Mouse (Mus musculus) cerebellum, postnatal 4 days (tissue): ENCODE measurements around the gene Arl5a.

Source experiments
- DNase-seq, 2 experiments: peaks; one replicate each; pipeline ENCODE4 v3.0.0; 2022; ENCODE audit warnings: low spot score in 2 of 2, mixed read lengths in 1 of 2

Gene Arl5a

DNA sequence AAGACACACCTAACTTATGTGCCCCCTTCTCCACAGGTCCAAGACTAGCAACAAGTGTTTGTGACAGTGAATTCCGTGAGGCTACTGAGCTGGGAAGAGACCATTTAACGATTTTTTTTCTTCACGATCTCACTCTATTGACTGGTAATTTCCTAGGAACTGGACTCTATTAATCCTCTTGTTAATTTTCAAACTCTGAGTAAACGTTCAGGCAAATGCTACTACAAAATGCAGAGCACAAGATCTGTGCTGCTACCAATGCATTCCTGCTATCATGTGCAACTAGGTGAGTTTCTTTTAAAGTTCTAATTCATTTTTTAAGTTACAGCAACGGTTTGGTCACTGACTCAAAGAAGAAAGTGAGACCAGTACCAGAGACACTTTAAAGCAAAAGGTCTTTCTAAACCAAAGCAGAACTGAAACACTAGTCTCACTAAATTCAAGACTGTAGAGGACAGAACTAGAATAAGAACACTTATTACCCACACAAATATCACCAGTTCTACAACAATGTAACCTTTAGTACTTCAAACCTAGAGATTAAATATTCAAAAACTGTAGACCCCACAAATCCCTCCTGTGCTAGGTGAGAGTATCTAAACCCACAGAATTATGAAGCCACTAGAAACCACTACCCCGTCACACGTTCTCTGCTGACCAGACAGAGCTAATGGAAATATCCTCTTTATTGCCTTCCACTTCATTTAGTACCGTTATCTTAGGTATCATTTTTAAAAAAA, 1.7 kb downstream of the Arl5a start:
- DNase-seq, result no peak

- DNase-seq, result no peak
These were observed 3.5 kb downstream of the Arl5a start for GRCm38 (mm10) chr2:52421197-52421596.

GRCm38 (mm10) chr2:52420001-52420710, 4.5 kb downstream of the Arl5a start:
- DNase-seq, result no peak

- DNase-seq, result no peak
These were observed 5.4 kb downstream of the Arl5a start for GRCm38 (mm10) chr2:52419295-52419694.

- no peak for DNase-seq
These were observed 12.1 kb downstream of the Arl5a start for GRCm38 (mm10) chr2:52412524-52413037.

- no peak for DNase-seq
These were observed 18.2 kb downstream of the Arl5a start for GRCm38 (mm10) chr2:52406480-52406879.

DNA sequence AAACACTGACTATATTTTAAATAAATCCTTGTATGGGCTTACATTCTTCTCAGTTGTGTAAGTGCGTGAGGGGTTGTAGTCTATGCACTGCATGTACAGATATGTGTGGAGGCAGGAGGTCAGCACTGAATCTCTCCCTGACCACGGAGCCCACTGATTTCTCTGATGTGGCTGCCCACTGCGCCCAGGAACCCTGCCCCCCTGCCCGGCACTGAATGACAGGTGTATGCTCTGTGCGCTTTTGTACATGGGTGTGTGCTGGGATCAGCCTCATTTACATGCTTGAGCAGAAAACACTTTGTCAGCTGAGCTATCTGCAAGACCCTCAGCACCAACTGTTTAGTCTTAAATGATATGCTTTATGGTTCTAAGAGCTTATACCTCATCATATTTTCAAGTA, 19.5 kb downstream of the Arl5a start:
- no peak for DNase-seq

- no peak for DNase-seq
These were observed 30.2 kb downstream of the Arl5a start for GRCm38 (mm10) chr2:52394529-52394928.

- no peak for DNase-seq
These were observed 34.2 kb downstream of the Arl5a start for GRCm38 (mm10) chr2:52390415-52390975.

DNA sequence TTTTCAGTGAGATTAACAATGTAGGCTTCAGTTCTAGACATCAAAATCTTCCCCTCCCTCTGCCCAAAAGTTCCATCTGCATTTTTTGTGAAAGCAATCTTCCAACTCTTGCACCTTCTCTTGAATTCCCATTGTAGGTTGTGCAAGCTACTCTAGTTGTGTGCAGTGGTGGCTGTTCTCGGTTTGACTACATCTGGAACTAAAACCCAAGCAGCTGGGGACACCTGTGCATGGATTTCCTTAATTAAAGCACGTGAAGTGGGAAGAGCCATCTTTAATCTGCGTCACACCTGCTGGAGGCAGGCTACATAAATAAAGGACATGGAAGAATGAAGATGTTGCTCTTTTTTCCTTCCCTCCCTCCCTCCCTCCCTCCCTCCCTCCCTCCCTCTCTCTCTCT, 34.7 kb downstream of the Arl5a start:
- DNase-seq, result no peak

GRCm38 (mm10) chr2:52386451-52386850, 38.2 kb downstream of the Arl5a start:
- no peak for DNase-seq

GRCm38 (mm10) chr2:52386037-52386436, 38.7 kb downstream of the Arl5a start:
- no peak for DNase-seq

GRCm38 (mm10) chr2:52378848-52379261, 45.8 kb downstream of the Arl5a start:
- no peak for DNase-seq

- DNase-seq, result no peak
These were observed 46.3 kb downstream of the Arl5a start, which contains the start of gene Neb for GRCm38 (mm10) chr2:52378448-52378804. TSS of gene Neb (minus strand) at chr2:52378474.

DNA sequence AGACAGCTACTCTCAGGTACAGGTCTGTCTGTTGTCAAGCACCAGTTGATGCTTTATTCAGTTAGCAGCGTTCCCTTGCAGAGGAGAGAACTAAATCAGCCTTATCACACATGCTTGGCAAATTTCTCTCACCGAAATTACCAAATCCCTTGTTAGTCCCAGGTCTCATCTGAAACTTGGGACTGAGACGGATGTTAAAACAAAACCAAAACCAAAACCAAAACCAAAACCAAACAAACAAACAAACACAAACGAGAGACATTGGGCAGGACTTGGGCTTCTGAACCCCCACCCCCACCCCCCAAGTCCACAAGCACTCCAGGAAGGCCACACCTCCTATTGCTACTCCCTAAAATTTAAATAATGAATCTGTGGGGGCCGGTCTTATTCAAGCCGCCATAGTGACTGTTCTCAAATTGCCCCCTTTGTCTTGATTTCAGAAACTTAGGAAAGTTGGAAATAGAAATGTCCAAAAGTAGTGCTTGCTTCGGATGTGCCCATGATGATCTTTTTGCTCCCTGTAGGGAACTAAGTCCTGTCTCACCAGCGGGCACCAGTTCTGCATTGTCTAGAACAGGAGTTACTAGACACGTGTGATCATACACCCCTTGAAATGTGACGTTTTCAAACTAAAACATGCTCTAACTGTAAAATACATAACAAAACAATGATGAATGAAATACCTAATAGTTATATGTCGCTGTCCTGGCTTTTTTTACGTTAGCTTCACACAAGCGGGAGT, 46.8 kb downstream of the Arl5a start:
- no peak for DNase-seq

DNA sequence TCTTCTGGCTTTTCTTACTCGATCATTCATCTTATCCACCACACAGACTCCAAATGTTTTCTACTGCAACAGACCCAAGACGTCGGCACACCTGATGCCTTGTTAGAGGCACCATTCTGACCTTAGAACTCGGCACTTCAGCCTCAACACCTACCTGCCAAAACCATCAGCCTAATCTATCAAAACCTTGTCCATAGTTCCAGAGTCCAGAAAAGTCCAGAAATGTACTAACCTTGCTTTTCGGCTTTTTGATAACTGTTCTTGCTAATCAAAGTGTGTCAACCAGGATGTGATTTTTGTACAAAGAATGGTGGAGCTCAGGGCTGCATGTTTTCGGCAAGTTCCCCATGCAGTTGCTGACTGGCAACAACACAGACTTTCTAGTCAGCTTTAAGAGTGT, 50.0 kb downstream of the Arl5a start:
- DNase-seq, result no peak

DNA sequence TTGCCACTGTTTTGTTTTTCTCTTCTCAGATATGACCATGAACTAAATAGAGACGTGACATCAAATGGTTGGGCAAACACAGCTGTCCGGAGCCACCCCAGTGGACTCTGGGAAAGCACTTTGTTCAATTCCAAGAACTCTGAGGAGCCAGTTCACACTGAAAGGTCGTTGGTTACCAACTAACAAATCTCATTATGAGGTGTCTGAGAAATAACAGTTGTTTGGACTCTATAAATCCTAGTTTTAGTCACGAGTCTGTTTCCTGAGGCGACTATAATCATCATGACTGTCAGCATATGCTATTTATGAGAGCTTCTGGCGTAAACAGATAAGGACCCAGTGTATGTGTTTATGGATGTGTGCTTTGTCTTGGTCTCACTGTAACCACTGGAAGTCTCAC, 52.2 kb downstream of the Arl5a start:
- DNase-seq, result no peak

- DNase-seq, result no peak
These were observed 52.6 kb downstream of the Arl5a start for GRCm38 (mm10) chr2:52372080-52372479.

- no peak for DNase-seq
These were observed 53.6 kb downstream of the Arl5a start for GRCm38 (mm10) chr2:52371066-52371465.

- no peak for DNase-seq
These were observed 55.1 kb downstream of the Arl5a start for GRCm38 (mm10) chr2:52369622-52370021.

- no peak for DNase-seq
These were observed 57.0 kb downstream of the Arl5a start for GRCm38 (mm10) chr2:52367665-52368064.

DNA sequence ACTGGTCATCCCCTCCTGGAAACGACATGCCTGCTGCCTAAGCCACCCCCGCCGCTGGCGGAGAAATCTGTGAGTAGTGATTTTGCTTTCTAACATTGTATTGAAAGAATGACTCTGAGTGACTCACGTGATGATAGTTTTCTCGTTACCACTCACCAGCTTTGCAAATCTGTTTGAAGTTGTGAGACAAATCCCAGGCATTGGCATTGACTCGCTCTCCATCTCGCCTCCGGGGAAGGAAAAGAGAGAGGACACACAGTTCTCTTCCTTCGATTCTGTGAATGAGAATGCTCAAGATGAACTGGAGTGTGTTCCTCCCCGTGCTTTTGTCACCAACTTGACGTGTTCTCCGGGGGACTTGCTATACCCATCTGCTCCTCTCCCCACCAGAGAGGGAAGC, 57.5 kb downstream of the Arl5a start:
- DNase-seq, result no peak
